Mouse (Mus musculus) embryo, embryonic 10 days (tissue): Measurements from ENCODE around the gene Rala.

Experiments
- DNase-seq: peaks from one replicate; pipeline ENCODE4 v3.0.0-alpha.2; 2015; ENCODE audit warnings: low spot score

Rala gene

DNA sequence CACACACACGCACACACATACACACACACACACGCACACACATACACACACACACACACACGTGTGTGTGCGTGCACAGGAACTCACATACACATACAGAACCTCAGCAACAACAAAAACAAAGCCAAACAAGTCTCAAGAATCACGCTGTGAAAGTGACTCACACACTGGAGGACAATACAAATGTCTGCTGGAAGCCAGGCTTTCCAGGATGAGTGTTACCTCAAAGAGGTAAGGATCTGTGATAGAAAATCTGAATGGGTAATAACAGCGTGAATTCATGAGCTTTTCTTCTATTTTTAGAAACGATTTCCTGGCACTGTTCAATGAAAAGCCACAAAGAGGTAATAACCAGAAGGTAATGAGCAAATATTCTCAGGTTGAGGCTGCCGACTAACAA lies 59.8 kb downstream of the Rala start:
- no peak for DNase-seq

DNA sequence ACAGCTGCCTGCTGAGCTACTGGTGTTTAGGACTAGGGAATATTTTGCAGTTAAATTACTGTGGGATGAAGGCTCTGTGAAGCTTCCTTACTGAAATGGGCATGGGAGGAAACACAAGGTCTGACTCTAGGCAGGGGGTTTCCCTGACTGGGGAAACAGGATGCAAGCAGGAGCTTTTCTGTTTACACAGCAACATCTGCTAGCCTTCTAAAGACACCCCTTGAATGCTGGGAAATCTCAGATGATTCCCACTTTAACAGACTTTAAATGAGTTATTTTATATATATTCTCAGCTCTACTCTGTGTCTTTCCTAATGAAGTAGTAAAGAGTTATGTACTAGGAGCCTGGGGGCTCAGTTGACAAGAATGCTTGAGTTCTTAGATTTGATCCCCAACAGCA lies 65.0 kb downstream of the Rala start:
- no peak for DNase-seq

- no peak for DNase-seq
Measured at GRCm38 (mm10) chr13:17866741-17867140, 77.3 kb downstream of the Rala start.

DNA sequence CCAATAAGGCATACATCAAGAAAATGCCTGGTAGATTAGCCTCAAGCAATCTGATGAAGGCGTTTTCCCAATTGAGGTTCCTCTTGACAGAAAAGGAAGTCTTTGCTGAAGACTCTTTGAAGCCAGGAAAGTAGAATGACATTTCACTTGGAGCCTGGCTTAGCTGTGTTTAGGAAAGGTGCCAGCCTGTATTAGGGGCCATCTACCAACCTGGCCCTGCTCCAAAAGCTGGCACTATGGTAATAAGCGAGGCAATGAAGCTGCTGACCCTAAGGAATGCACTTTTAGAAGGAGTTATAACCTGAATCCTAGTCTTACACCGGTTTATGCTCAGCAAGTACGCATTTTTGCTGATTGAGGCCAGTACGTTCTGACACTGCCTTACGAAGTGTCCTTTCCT lies 83.5 kb downstream of the Rala start:
- no peak for DNase-seq

DNA sequence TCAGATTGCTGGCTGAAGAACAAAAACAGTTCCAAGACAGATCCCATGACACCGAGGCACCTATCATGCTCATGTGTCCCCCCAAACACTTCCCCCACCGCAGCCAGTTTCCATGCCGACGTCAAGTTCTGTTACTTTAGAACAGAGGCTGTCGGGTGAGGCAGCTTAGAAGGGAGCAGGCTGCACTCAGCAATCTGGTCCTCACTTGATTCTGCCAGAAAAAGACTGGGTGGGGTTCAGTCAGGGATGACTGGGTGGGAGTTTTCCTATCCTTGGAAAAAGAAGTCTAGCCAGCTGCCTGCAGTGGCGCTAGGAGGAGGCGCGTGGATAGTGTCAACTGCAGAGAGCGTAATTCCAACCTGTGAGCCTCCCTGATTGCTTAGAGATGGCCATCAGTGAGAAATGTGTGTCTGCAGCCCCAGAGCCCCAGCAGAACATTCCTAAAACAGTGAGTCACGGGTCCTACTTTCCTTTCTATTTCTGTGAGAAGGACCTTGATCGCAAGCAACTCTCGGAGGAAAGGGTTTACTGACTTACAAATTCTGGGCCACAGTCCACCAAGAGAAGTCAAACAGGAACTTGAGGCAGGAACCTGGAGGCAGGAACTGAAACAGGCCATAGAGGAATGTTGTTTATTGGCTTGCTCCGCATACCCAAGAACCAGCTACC lies 84.5 kb downstream of the Rala start:
- DNase-seq, result no peak

DNA sequence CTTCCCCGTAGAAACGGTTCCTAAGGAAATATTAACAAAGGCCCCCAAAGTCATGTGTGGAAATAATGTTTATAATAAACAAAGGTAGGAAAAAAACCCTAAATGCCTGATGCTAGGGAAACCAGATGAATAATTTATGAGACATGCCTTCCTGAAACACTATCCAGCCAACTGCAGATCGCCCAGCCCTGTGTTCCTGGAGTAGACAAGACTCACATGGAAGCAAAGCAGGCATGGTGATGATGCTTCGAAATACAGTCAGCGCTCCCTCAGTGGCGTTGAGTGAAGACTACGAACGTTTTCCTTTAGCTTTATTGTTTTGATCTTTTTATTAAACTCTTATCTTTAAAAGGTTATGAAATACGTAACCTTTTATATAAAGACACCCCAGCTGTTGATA lies 87.0 kb downstream of the Rala start:
- no peak for DNase-seq

- DNase-seq, result peak; percentile 42
Measured at GRCm38 (mm10) chr13:17855492-17856138, 88.4 kb downstream of the Rala start.

GRCm38 (mm10) chr13:17854755-17855154 lies 89.3 kb downstream of the Rala start:
- DNase-seq, result no peak

DNA sequence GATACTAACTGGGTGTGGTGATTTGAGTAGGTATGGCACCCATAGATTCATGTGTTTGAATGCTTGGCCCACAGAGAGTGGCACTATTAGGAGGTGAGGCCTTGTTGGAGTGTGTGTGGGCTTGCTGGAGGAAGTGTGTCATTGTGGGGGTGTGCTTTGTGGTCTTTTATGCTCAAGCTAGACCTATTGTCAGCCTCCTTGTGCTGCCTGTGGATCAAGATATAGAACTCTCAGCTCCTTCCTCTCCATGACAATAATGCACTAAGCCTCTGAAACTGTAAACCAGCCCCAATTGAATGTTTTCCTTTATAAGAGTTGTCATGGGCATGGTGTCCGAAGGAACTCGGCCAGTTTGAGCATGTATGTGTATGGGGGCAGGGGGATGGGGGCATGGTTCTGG lies 100.7 kb downstream of the Rala start:
- no peak for DNase-seq

DNA sequence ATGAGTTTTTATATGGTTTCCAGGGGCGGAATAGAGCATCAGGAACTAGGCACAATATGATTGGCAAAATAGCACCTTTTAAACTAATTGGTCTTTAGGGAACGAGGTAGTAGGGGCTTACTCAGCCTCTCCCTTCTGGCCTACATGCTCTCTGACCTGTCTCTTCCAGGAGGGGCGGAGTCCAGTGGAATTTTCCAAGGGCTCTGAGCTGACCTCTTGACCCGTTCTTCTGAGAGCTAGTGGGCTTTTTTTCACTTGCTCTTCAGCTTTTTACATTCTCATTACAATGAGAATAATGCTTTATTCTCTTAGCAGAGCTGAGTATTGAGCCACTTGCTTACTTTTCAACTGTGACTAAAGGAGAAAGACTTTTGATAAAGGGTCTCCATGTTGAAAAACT lies 101.3 kb downstream of the Rala start:
- peak; percentile 59 for DNase-seq

- DNase-seq, result no peak
Measured at GRCm38 (mm10) chr13:17839137-17839536, 104.9 kb downstream of the Rala start.

GRCm38 (mm10) chr13:17838484-17838851 lies 105.6 kb downstream of the Rala start:
- DNase-seq, result peak; percentile 89

- DNase-seq, result peak; percentile 38
Measured at GRCm38 (mm10) chr13:17837610-17838483, 106.2 kb downstream of the Rala start.

DNA sequence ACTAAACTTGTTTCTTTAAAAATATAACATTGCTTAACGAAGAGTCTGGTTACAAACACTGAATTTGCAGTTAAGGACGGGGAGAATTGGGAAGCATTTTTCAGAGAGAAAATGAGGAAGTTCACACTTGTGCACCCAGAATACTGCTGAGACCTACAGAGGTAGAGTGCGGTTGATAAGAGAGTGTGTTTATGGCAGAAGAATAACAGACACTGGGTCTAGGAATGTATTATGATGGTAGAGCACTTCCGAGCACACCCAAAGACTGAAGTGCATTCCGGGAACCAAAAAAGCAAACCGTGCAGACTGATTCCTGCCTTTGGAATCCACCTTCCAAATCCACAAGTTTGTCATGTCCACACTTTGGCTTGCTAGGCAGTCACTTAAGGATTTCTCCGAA lies 107.2 kb downstream of the Rala start:
- no peak for DNase-seq

DNA sequence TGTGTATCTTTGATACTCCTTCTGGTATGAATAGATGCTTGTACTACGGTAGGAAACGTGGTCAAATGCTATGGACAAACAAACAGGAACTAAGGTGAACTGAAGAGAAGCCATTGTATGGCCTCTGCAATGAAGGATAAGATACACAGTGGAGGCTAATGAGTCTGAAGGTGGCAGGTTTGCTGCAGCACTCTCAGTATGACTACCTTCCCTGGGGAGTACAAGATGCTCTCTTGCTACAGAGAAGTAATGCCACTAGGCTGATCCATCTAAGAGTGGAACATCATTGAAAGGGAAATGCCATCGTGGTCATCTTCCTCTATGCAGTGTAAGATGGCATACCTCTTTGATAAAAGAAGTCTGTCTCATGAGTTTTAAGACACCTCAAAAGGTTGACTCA lies 111.1 kb downstream of the Rala start:
- DNase-seq, result no peak
